Mouse (Mus musculus) gastrocnemius, postnatal 4 days (tissue): ENCODE data around the gene Egfr. TPM values are rescaled to one million over a fixed set of nuclear protein-coding genes. Genes with fewer than 3 reads are reported as not detected.
A peak's percentile ranks its signal among the peaks of the same experiment; 100 is the strongest.

Experiments
- DNase-seq, 2 experiments: peaks; one replicate each; pipeline ENCODE4 v3.0.0; 2021 to 2022; ENCODE audit warnings: low spot score in 2 of 2, mixed read lengths in 2 of 2
- total RNA-seq, 2 experiments: library from RNA; stranded (reverse); gene quantifications; 2 replicates each; pipeline ENCODE4 v1.2.3; 2021

Egfr gene
- total RNA-seq, 2 experiments from 2014 or later: 32.9 to 40.1 TPM

- DNase-seq: no peak
Observed at GRCm38 (mm10) chr11:16888086-16888485, 136.1 kb downstream of the Egfr start.

GRCm38 (mm10) chr11:16895441-16896356 lies 143.7 kb downstream of the Egfr start:
- peak; percentile 38 to 75 for DNase-seq

- no peak for DNase-seq
Observed at GRCm38 (mm10) chr11:16897681-16898080, 145.7 kb downstream of the Egfr start.

GRCm38 (mm10) chr11:16900182-16900581 lies 148.2 kb downstream of the Egfr start:
- DNase-seq: no peak

GRCm38 (mm10) chr11:16900653-16901416 lies 148.8 kb downstream of the Egfr start:
- DNase-seq: no peak

GRCm38 (mm10) chr11:16904302-16905011 lies 152.5 kb downstream of the Egfr start:
- peak in 1 of 2 experiments; percentile 18 for DNase-seq

GRCm38 (mm10) chr11:16905012-16905332 lies 153.0 kb downstream of the Egfr start:
- DNase-seq: no peak

- no peak for DNase-seq
Observed at GRCm38 (mm10) chr11:16906530-16906929, 154.5 kb downstream of the Egfr start.

- DNase-seq: no peak
Observed at GRCm38 (mm10) chr11:16907517-16908129, 155.6 kb downstream of the Egfr start.

- no peak for DNase-seq
Observed at GRCm38 (mm10) chr11:16914756-16915155, 162.8 kb downstream of the Egfr start.

GRCm38 (mm10) chr11:16915850-16916249 lies 163.8 kb downstream of the Egfr start:
- no peak for DNase-seq

GRCm38 (mm10) chr11:16917512-16917911 lies 165.5 kb downstream of the Egfr start:
- DNase-seq: no peak

GRCm38 (mm10) chr11:16932159-16932558 lies 180.2 kb downstream of the Egfr start:
- DNase-seq: no peak

GRCm38 (mm10) chr11:16935577-16936236 lies 183.7 kb downstream of the Egfr start:
- peak in 1 of 2 experiments; percentile 40 for DNase-seq

GRCm38 (mm10) chr11:16941103-16941793 lies 189.2 kb downstream of the Egfr start:
- no peak for DNase-seq

GRCm38 (mm10) chr11:16941973-16942452 lies 190.0 kb downstream of the Egfr start:
- DNase-seq: no peak

- DNase-seq: no peak
Observed at GRCm38 (mm10) chr11:16943016-16943415, 191.0 kb downstream of the Egfr start.

GRCm38 (mm10) chr11:16948756-16949155 lies 196.8 kb downstream of the Egfr start:
- DNase-seq: peak in 1 of 2 experiments; percentile 51

- DNase-seq: no peak
Observed at GRCm38 (mm10) chr11:16950226-16950975, 198.4 kb downstream of the Egfr start.
